Mouse (Mus musculus) forebrain, embryonic 14.5 days (tissue): ENCODE measurements at regions not wholly inside any gene's neighbourhood (a gene's known extent, or its start where the extent isn't known, plus 50 kb on each side); places are given as distances from the start of the nearest gene placed in this dataset.

Experiments
- ATAC-seq: fragments of 200-750 bp; cut with Nextera tagmentation; 2 replicates; pipeline ENCODE4 v1.8.0; 2017; ENCODE audit warnings: mild to moderate bottlenecking, moderate library complexity
- DNase-seq: peaks from one replicate; pipeline ENCODE4 v3.0.0-alpha.2; 2015; ENCODE audit warnings: low spot score
- H3K27ac ChIP-seq: fragments of 300-500 bp; sonication (generic); 2 replicates; pipeline ENCODE4 v1.5.1; 2014; ENCODE audit warnings: low read depth, mild to moderate bottlenecking, control low read depth, low read length, moderate library complexity
- H3K27me3 ChIP-seq: fragments of 300-500 bp; sonication (generic); replicated peaks from 2 replicates; pipeline ENCODE4 v1.6.1; 2014; ENCODE audit warnings: low read length, control low read depth, mixed read lengths; ENCODE audit not compliant: control insufficient read depth, insufficient read depth
- H3K36me3 ChIP-seq: fragments of 300-500 bp; sonication (generic); 2 replicates; pipeline ENCODE4 v1.6.1; 2014; ENCODE audit warnings: low read length, control low read depth; ENCODE audit not compliant: control insufficient read depth, insufficient read depth
- H3K4me1 ChIP-seq: fragments of 300-500 bp; sonication (generic); 2 replicates; pipeline ENCODE4 v1.6.1; 2014; ENCODE audit warnings: antibody characterized with exemption, low read length, control low read depth; ENCODE audit not compliant: control insufficient read depth, insufficient read depth
- H3K4me2 ChIP-seq: fragments of 300-500 bp; sonication (generic); 2 replicates; pipeline ENCODE4 v1.6.1; 2014; ENCODE audit warnings: mild to moderate bottlenecking, control low read depth, low read length
- H3K4me3 ChIP-seq: fragments of 300-500 bp; sonication (generic); 2 replicates; pipeline ENCODE4 v1.5.1; 2014; ENCODE audit warnings: low read depth, low read length, control low read depth
- H3K9ac ChIP-seq: fragments of 300-500 bp; sonication (generic); 2 replicates; pipeline ENCODE4 v1.6.1; 2014; ENCODE audit warnings: mild to moderate bottlenecking, low read length, control low read depth, moderate library complexity
- H3K9me3 ChIP-seq: fragments of 300-500 bp; sonication (generic); replicated peaks from 2 replicates; pipeline ENCODE4 v1.6.1; 2016; ENCODE audit warnings: low read length, control low read depth, mixed read lengths; ENCODE audit not compliant: control insufficient read depth
- WGBS: fragments of 180-500 bp; shearing (Covaris S2); extraction: QIAGEN DNeasy Blood & Tissue Kit; methylation state at CpG from one replicate; pipeline ENCODE4 v1.1.7; 2014; 5-methylcytosine and 5-hydroxymethylcytosine counted together

DNA sequence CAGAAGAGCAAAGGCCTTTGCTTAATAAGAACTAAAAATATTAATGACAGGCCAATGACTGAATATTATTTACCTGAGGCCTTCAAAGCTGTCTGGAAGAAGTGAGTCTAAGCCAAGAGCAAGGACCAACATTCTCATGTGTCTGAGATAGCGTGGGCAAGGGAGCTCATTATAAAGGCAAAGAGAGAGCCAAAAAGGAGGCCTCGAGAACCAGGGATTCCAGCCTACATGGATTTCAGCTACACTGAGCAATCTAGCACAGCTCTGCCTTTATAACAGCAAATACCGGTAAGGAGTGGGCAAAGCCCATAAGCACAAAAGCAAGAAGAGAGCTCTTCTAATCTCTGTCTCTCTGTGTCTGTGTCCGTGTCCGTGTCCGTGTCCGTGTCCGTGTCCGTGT, 93.0 kb downstream of the Erv3 start:
- 94% methylated on average over 9 of the region's 9 CpGs for WGBS

DNA sequence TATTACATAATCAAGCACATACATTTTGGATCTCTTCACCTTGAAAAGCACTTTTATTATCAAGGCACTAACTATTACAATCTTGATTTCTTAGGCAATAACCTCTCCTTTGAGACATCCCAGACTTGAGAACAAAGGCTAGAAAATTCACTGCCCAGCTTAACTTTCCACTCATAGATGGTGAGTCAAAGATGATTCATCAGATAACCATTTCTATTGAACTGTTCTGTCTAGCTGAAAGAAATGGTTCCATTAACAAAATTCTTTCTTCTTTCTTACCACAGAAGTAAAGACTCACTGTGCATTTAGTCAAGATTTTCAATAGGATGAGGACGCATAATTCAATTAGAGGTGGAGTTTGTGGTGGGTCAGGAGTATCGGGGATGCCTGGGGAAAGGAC, 98.0 kb downstream of the Erv3 start:
- Histone ChIP-seq H3K9me3 (no peaks in the 10 kb centered on the region), H3K4me2 (no peak overlapping the region), H3K4me1 (no peaks in the 10 kb centered on the region), H3K4me3 (no peak overlapping the region), H3K36me3 (no peaks in the 10 kb centered on the region), H3K9ac (no peak overlapping the region), H3K27ac (no peak overlapping the region), H3K27me3 (no peaks in the 10 kb centered on the region)
- WGBS: 87% methylated on average over 2 of the region's 2 CpGs
- ATAC-seq (no peak), DNase-seq (no peak)

More for the DNA sequence above, 93.0 kb downstream of the Erv3 start:
- Histone ChIP-seq H3K9me3 (no peaks in the 10 kb centered on the region), H3K27me3 (no peaks in the 10 kb centered on the region), H3K36me3 (no peaks in the 10 kb centered on the region), H3K4me2 (no peak overlapping the region), H3K27ac (no peak overlapping the region), H3K9ac (no peak overlapping the region), H3K4me1 (no peaks in the 10 kb centered on the region), H3K4me3 (no peak overlapping the region)
- DNase-seq: no peak
- no peak for ATAC-seq

DNA sequence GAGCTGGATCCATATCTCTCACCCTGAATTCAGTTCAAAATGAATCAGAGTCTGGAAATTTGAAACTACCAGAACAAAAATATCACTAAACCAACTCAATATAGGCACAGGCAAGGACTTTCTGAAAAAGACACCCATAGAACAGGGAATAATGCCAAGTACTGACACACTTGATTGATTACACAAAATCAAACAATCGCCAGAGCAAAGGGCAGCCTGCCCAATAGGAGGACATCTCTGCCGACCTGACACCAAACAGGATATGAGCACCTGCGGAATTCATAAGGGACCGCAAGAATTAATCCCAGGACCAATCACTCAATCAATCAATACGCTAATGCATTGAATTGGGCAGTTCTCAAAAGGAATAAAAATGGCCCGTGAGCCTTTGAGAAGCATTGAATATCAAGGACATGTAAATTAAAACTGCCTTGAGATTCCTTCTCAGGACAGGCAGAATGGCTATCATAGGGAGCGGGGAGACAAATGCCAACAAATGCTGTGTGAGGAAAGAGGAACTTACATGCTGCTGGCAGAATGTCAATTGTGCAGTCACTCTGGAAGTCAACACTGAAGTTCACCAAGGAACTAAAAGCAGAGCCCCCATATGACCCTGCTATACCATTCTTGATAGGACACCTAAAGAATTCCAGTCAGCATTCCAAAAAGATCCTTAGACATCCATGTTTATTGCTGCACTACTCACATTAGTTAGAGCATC, 102.2 kb downstream of the Erv3 start:
- WGBS: 83% methylated on average over 7 of the region's 7 CpGs
- Histone ChIP-seq H3K4me1 (no peaks in the 10 kb centered on the region), H3K9me3 (no peaks in the 10 kb centered on the region), H3K9ac (no peak overlapping the region), H3K4me3 (no peak overlapping the region), H3K36me3 (no peaks in the 10 kb centered on the region), H3K4me2 (no peak overlapping the region), H3K27ac (no peak overlapping the region), H3K27me3 (no peaks in the 10 kb centered on the region)
- DNase-seq (no peak), ATAC-seq (no peak)

DNA sequence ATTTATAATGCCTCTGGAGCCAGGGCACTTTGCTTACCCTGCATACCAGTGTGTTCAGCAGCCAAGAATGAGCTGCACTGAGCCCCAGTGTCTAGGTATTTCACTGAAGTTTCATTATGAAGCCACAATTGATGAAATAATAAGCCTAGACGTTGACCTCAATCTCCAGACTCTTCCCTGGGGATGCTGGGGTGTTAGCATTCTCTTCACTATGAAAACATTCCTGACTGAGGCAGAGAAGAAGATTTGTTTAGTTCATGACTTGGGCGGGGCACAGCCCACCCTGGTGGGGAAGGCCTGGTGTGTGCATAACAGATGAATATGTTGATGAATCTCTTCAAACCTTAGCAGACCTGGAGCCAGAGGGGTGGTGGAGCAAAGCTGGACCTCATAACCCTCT, 104.4 kb downstream of the Erv3 start:
- 70% methylated on average over 2 of the region's 2 CpGs for WGBS
- DNase-seq (no peak), ATAC-seq (no peak)
- Histone ChIP-seq H3K27me3 (no peaks in the 10 kb centered on the region), H3K4me3 (no peak overlapping the region), H3K36me3 (no peaks in the 10 kb centered on the region), H3K9me3 (no peaks in the 10 kb centered on the region), H3K27ac (no peak overlapping the region), H3K4me2 (no peak overlapping the region), H3K4me1 (no peaks in the 10 kb centered on the region), H3K9ac (no peak overlapping the region)

DNA sequence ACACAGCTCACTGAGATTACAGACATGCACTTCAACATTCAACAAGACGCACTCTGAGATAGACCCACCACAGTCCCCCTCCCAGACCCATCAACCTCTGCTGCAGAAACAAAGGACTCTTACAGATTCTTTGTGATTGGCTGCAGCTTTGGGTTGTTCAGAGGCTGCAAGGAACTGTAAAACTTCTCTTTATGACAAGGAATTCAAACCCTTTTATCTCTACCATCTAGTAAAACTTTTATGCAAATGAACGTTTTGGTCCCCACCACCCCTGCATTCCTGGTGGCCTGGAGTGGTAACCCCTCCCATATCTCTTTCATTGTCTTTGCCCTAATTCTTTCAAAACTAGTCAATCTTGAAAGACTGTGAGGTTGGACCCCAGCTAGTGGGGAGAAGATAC, 106.1 kb downstream of the Erv3 start:
- no peak for ATAC-seq
- H3K36me3 ChIP-seq: no peaks in the 10 kb centered on the region
- H3K4me1 ChIP-seq: no peaks in the 10 kb centered on the region
- no peak overlapping the region for H3K4me2 ChIP-seq
- no peaks in the 10 kb centered on the region for H3K27me3 ChIP-seq
- WGBS: 46% methylated on average over 2 of the region's 2 CpGs
- H3K27ac ChIP-seq: no peak overlapping the region
- DNase-seq: no peak
- H3K9ac ChIP-seq: no peak overlapping the region
- no peak overlapping the region for H3K4me3 ChIP-seq
- no peaks in the 10 kb centered on the region for H3K9me3 ChIP-seq

DNA sequence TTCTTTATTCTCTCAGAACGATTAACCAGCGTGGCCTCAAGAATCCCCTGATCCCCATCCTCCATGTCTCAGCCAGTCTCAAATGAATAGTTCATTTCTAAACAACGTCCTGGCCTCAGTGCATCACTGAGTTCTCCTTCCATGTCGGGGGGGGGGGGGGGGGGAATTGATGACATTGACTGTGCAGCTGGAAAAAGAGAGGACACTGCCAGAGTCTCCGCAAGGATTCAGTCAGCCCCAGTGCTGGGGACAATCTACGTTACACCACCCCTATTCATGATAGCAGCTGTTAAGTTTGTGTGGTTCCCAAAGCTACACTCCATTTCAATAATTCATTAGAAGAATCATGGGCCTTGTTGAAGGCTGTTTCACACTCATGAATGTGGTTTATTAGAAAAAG, 108.9 kb downstream of the Erv3 start:
- ATAC-seq (no peak), DNase-seq (no peak)
- H3K4me3 ChIP-seq: no peak overlapping the region
- H3K4me2 ChIP-seq: no peak overlapping the region
- no peaks in the 10 kb centered on the region for H3K36me3 ChIP-seq
- H3K9me3 ChIP-seq: no peaks in the 10 kb centered on the region
- H3K27me3 ChIP-seq: no peaks in the 10 kb centered on the region
- no peak overlapping the region for H3K9ac ChIP-seq
- no peaks in the 10 kb centered on the region for H3K4me1 ChIP-seq
- H3K27ac ChIP-seq: no peak overlapping the region
- WGBS: 78% methylated on average over 6 of the region's 6 CpGs

DNA sequence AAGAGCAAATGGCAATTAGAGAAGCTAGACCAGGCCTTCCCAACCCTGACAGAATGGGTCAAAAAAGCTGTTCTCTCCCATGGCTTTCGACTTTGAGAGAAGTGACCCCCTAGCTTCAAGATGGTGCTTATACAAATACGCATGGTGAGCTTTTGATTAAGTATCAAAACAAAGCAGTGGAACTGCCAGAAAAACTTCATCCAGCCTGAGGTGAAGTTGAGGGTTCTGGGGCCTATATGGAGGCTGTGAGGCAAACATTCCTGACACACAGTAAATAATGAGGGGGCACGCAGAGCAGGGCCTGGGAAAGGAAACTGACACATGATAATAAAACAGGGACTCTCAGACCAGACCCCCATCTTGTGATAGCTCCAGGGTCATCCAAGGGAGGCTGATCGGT, 109.3 kb downstream of the Erv3 start:
- Histone ChIP-seq H3K9me3 (no peaks in the 10 kb centered on the region), H3K27me3 (no peaks in the 10 kb centered on the region), H3K4me3 (no peak overlapping the region), H3K4me2 (no peak overlapping the region), H3K9ac (no peak overlapping the region), H3K36me3 (no peaks in the 10 kb centered on the region), H3K27ac (no peak overlapping the region), H3K4me1 (no peaks in the 10 kb centered on the region)
- ATAC-seq (no peak), DNase-seq (no peak)
- WGBS: 88% methylated on average over 4 of the region's 4 CpGs

DNA sequence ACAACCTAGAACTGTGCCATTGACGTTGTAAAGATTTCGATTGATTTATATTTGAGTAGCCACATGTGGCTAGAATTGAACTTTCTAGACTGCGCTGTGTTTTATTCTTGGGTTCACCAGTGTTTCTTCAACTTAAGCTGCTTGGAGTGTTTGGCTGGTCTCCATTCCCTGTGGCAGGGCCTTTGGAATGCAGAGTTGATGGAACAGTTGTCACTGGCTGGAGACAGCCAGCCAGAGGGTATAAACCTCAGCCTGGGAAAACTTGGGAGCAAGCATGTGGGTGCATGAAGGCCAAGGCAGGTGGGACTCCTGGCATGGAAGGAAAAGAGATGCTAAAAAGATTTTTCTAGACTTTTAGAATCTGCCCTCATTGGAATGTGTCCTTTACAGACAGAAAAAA, 109.8 kb downstream of the Erv3 start:
- H3K9ac ChIP-seq: no peak overlapping the region
- WGBS: 94% methylated on average over 3 of the region's 3 CpGs
- H3K4me1 ChIP-seq: no peaks in the 10 kb centered on the region
- H3K27me3 ChIP-seq: no peaks in the 10 kb centered on the region
- H3K4me2 ChIP-seq: no peak overlapping the region
- ATAC-seq (no peak), DNase-seq (no peak)
- H3K9me3 ChIP-seq: no peaks in the 10 kb centered on the region
- no peak overlapping the region for H3K27ac ChIP-seq
- H3K4me3 ChIP-seq: no peak overlapping the region
- H3K36me3 ChIP-seq: no peaks in the 10 kb centered on the region

DNA sequence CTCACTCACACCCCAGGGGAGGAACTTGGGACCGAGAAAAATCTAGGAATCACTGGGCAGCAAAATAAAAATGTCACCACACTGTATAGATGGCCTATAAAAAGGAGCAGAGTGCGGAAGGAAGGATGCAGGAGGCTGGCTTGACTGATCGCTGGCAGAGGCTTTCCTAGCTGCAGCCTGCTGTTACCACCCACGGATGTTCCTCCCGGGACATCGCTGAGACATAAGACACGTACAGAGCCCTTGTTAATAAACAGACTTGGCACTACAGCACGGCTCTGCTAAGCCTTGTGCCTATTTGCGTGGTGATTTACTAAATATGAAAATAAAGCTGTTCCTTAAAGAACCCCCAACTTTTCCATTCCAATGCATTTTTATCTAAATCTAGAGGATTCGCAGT, 110.8 kb downstream of the Erv3 start:
- H3K4me2 ChIP-seq: no peak overlapping the region
- no peaks in the 10 kb centered on the region for H3K9me3 ChIP-seq
- WGBS: 53% methylated on average over 10 of the region's 10 CpGs
- H3K27me3 ChIP-seq: no peaks in the 10 kb centered on the region
- no peak for ATAC-seq
- H3K4me1 ChIP-seq: no peaks in the 10 kb centered on the region
- no peak overlapping the region for H3K27ac ChIP-seq
- no peak overlapping the region for H3K9ac ChIP-seq
- H3K4me3 ChIP-seq: no peak overlapping the region
- no peak for DNase-seq
- H3K36me3 ChIP-seq: no peaks in the 10 kb centered on the region
